Mouse (Mus musculus) limb, embryonic 14.5 days (tissue): ENCODE data around the gene Fam136a. TPM values are rescaled to one million over a fixed set of nuclear protein-coding genes. Genes with fewer than 3 reads are reported as not detected.

Experiments used
- ATAC-seq: fragments of 200-750 bp; cut with Nextera tagmentation; 2 replicates; pipeline ENCODE4 v1.8.0; 2017; ENCODE audit warnings: low read depth, moderate number of reproducible peaks, moderate TSS enrichment; ENCODE audit not compliant: low FRiP score
- DNase-seq: peaks from one replicate; pipeline ENCODE4 v3.0.0-alpha.2; 2015; ENCODE audit warnings: low spot score
- H3K27ac ChIP-seq: fragments of 300-500 bp; sonication (generic); replicated peaks from 2 replicates; pipeline ENCODE4 v1.5.1; 2014; ENCODE audit warnings: low read depth, mild to moderate bottlenecking, low read length, moderate library complexity, mixed read lengths
- H3K27me3 ChIP-seq: fragments of 300-500 bp; sonication (generic); 2 replicates; pipeline ENCODE4 v1.6.1; 2014; ENCODE audit warnings: low read length, mixed read lengths; ENCODE audit not compliant: control insufficient read depth, insufficient read depth
- H3K36me3 ChIP-seq: fragments of 300-500 bp; sonication (generic); 2 replicates; pipeline ENCODE4 v1.6.1; 2014; ENCODE audit warnings: mild to moderate bottlenecking, low read length, moderate library complexity, mixed read lengths; ENCODE audit not compliant: control insufficient read depth, insufficient read depth
- H3K4me1 ChIP-seq: fragments of 300-500 bp; sonication (generic); 2 replicates; pipeline ENCODE4 v1.6.1; 2014; ENCODE audit warnings: antibody characterized with exemption, low read length, mixed read lengths; ENCODE audit not compliant: control insufficient read depth, insufficient read depth
- H3K4me2 ChIP-seq: fragments of 300-500 bp; sonication (generic); replicated peaks from 2 replicates; pipeline ENCODE4 v1.6.1; 2014; ENCODE audit warnings: low read depth, mild to moderate bottlenecking, low read length, moderate library complexity; ENCODE audit not compliant: severe bottlenecking
- H3K4me3 ChIP-seq: fragments of 300-500 bp; sonication (generic); replicated peaks from 2 replicates; pipeline ENCODE4 v1.5.1; 2014; ENCODE audit warnings: low read length
- H3K9ac ChIP-seq: fragments of 300-500 bp; sonication (generic); 2 replicates; pipeline ENCODE4 v1.6.1; 2014; ENCODE audit warnings: mild to moderate bottlenecking, low read depth, low read length, moderate library complexity; ENCODE audit not compliant: severe bottlenecking
- H3K9me3 ChIP-seq: fragments of 300-500 bp; sonication (generic); 2 replicates; pipeline ENCODE4 v1.6.1; 2016; ENCODE audit warnings: low read length; ENCODE audit not compliant: control insufficient read depth
- POLR2A ChIP-seq: fragments of 200-500 bp; IDR thresholded peaks from 2 replicates; pipeline ENCODE4 v1.8.0; 2012; ENCODE audit warnings: inconsistent platforms, mild to moderate bottlenecking, moderate library complexity, borderline replicate concordance; ENCODE audit not compliant: insufficient read depth, insufficient read length; ENCODE audit errors: extremely low read depth
- WGBS: fragments of 180-500 bp; shearing (Covaris S2); extraction: QIAGEN DNeasy Blood & Tissue Kit; methylation state at CpG from one replicate; pipeline ENCODE4 v1.1.7; 2014; 5-methylcytosine and 5-hydroxymethylcytosine counted together
- polyA plus RNA-seq, 2 experiments: library from polyadenylated mRNA; depleted of rRNA in 1 of 2; stranded (reverse) in 1 of 2; unstranded in 1 of 2; fragments of >200 nt; fragmentation: Nextera tagmentation in 1 of 2; extraction: Ambion mirVana in 1 of 2; gene quantifications; 2 replicates each; pipeline versions ENCODE4 v1.2.1 to v1.2.3; 2012 to 2014

Fam136a gene
- polyA plus RNA-seq, 2 experiments, result 51.0 to 109 TPM

GRCm38 (mm10) chr6:86366125-86366852, 843 bp downstream of the Fam136a start:
- H3K4me1 ChIP-seq, result peaks cover 13% of the 10 kb centered on the region
- peak overlapping the region; percentile 98 for H3K4me2 ChIP-seq
- 49% methylated on average over 25 of the region's 25 CpGs for WGBS
- H3K27me3 ChIP-seq, result no peaks in the 10 kb centered on the region
- peak overlapping the region; percentile 78 for H3K9ac ChIP-seq
- H3K27ac ChIP-seq, result peak overlapping the region; percentile 68
- TF ChIP-seq POLR2A, result no peak
- H3K9me3 ChIP-seq, result no peaks in the 10 kb centered on the region
- peak overlapping the region; percentile 76 for H3K4me3 ChIP-seq
- H3K36me3 ChIP-seq, result peaks cover 9% of the 10 kb centered on the region
- DNase-seq (no peak), ATAC-seq (no peak)

DNA sequence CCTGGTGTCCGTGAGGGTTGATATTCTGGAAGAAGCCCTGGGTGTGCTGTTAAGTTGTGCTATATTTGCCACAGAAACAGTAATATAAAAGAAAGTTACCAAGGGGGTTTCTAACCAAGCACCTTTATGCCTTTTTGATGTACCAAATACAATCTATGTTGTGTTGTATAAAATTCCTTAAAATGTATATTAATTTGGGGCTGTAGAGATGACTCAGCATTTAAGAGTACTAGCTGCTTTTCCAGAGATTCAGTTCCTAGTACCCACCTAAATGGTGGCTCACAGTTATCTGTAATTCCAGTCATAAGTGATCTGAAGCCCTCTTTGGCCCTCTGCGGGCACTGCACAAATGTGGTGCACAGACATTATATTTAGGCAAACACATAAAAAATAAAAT, 1.4 kb downstream of the Fam136a start:
- DNase-seq, result no peak
- ATAC-seq, result no peak
- Histone ChIP-seq H3K27ac (no peak overlapping the region), H3K36me3 (peaks cover 9% of the 10 kb centered on the region), H3K27me3 (no peaks in the 10 kb centered on the region), H3K9ac (peak overlapping the region; percentile 78; the same call in 1 of the 2 replicates), H3K4me3 (peak overlapping the region; percentile 76; the same call in 1 of the 2 replicates), H3K4me1 (peaks cover 13% of the 10 kb centered on the region), H3K4me2 (peak overlapping the region; percentile 98), H3K9me3 (no peaks in the 10 kb centered on the region)
- TF ChIP-seq POLR2A, result no peak
- 70% methylated on average over 2 of the region's 2 CpGs for WGBS

GRCm38 (mm10) chr6:86368479-86368878, 3.0 kb downstream of the Fam136a start:
- Histone ChIP-seq H3K4me2 (no peak overlapping the region), H3K4me3 (no peak overlapping the region), H3K27me3 (no peaks in the 10 kb centered on the region), H3K9ac (no peak overlapping the region), H3K4me1 (peaks cover 20% of the 10 kb centered on the region), H3K36me3 (peaks cover 10% of the 10 kb centered on the region), H3K27ac (no peak overlapping the region), H3K9me3 (no peaks in the 10 kb centered on the region)
- DNase-seq (no peak), ATAC-seq (no peak)
- WGBS, result 93% methylated on average over 5 of the region's 5 CpGs
- TF ChIP-seq POLR2A, result no peak

GRCm38 (mm10) chr6:86370093-86370713, 4.8 kb downstream of the Fam136a start:
- H3K4me3 ChIP-seq, result peak overlapping the region; percentile 82
- DNase-seq (peak; percentile 15), ATAC-seq (no peak)
- peak overlapping the region; percentile 78; the same call in 1 of the 2 replicates for H3K9ac ChIP-seq
- peaks cover 20% of the 10 kb centered on the region for H3K4me1 ChIP-seq
- H3K36me3 ChIP-seq, result peaks cover 16% of the 10 kb centered on the region
- peak overlapping the region; percentile 87 for H3K4me2 ChIP-seq
- H3K27ac ChIP-seq, result peak overlapping the region; percentile 91; the same call in 1 of the 2 replicates
- 64% methylated on average over 3 of the region's 3 CpGs for WGBS
- no peak for TF ChIP-seq POLR2A
- H3K27me3 ChIP-seq, result no peaks in the 10 kb centered on the region
- H3K9me3 ChIP-seq, result no peaks in the 10 kb centered on the region

DNA sequence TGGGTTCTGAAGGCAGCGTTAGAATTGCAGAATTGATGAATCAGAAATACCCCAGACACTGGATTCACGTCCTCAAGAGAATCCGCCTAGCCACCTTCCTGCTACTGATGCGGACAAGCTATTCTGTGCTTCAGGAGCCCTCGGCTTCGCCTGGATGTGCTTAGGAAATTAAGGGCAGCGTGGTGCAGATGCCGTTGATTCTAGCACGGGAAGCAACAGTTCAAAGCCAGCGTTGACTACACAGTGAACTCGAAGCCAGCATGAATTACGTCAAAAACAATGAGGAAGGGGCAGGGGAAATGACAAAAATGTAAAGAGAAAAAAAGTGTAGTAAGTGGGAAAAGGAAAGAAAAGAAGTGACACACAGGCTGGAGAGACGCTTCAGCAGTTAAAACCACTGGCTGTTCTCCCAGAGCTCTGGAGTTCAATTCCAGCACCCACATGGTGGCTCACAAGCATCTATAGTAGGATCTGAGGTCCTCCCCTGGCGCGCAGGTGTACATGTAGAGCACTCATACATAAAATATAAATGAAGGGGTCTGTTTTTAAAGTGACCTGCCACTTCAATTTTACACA, 5.4 kb downstream of the Fam136a start, which contains the start of gene Snrpg:
Gene Snrpg (plus strand): TSS at position 541 of the 576 bp plus-strand sequence.
- peak within 1 kb of the TSS; percentile 91 for H3K27ac ChIP-seq
- H3K9ac ChIP-seq, result peak within 1 kb of the TSS; percentile 78
- DNase-seq (no peak), ATAC-seq (no peak; the same call in 1 of the 2 replicates)
- TF ChIP-seq POLR2A, result no peak
- peak within 1 kb of the TSS; percentile 82 for H3K4me3 ChIP-seq
- peaks cover 20% of the 10 kb centered on the region for H3K4me1 ChIP-seq
- H3K27me3 ChIP-seq, result no peaks in the 10 kb centered on the region
- WGBS, result 20% methylated on average over 15 of the region's 15 CpGs
- H3K4me2 ChIP-seq, result peak within 1 kb of the TSS; percentile 87
- H3K9me3 ChIP-seq, result no peaks in the 10 kb centered on the region
- peaks cover 16% of the 10 kb centered on the region for H3K36me3 ChIP-seq
